ENCODE assay signal across 16 mouse cellular contexts in the genomic region with DNA sequence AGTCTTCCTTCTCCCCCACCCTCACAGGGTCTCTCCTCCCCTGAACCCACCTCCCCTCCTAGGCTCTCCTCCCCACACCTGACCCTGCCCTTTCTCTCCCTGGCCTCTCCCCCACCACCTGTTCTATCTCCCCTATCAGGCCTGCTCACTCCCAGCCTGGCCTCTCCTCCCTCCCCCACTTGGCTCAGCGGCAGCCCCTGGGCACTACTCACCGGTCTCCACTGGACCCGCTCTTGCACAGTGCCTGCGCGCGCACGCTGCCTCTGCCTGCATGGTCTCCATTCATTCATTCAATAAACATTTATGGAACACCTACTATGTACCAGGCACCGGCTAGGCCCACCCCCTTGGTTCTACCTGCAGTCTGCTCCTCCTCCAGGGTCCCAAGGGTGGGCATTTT. TPM values are rescaled to one million over a fixed set of nuclear protein-coding genes. Genes with fewer than 3 reads are reported as not detected.
A peak's percentile ranks its signal among the peaks of the same experiment; 100 is the strongest.
DNase-seq lines count a peak whose midpoint lies in the region; ATAC-seq lines count a peak whose summit lies in the region.
"Had no signal": no experiment of that assay in that cellular context is flagged by ENCODE, and none has a peak within 500 bp of the region (broad histone marks: within the 10 kb centered on the region; RNA-seq: fewer than 3 reads in every experiment).

No protein-coding gene starts in this region.

- peak overlapping the region; percentile 57 for H3K27ac ChIP-seq in midbrain, embryonic 12.5 days (replicated peaks)
- no peak overlapping the region for H3K27ac ChIP-seq in midbrain, embryonic 15.5 days
- no peak overlapping the region for H3K27ac ChIP-seq in forebrain, embryonic 16.5 days (ENCODE audit: low read length)
- peak overlapping the region; percentile 61 for H3K27ac ChIP-seq in limb, embryonic 10.5 days

- H3K4me2 ChIP-seq in midbrain, embryonic 12.5 days (replicated peaks), result no peak overlapping the region
- H3K4me2 ChIP-seq in midbrain, embryonic 15.5 days, result no peak overlapping the region
- no peak overlapping the region for H3K4me2 ChIP-seq in forebrain, embryonic 16.5 days (ENCODE audit: low read length)

- H3K9me3 ChIP-seq in midbrain, embryonic 12.5 days, result no peaks in the 10 kb centered on the region
- no peaks in the 10 kb centered on the region for H3K9me3 ChIP-seq in midbrain, embryonic 15.5 days
- H3K9me3 ChIP-seq in forebrain, embryonic 16.5 days (ENCODE audit: control insufficient read depth, low read length), result no peaks in the 10 kb centered on the region
- H3K9me3 ChIP-seq in limb, embryonic 10.5 days (replicated peaks), result no peaks in the 10 kb centered on the region

- peak; percentile 25 for DNase-seq in gastrocnemius, postnatal 14 days
- DNase-seq in gastrocnemius, postnatal 4 days (ENCODE audit: low spot score in 2 of 2), result no peak
- DNase-seq in limb, embryonic 10.5 days (ENCODE audit: low spot score), result no peak
- DNase-seq in heart, postnatal 10 days, result no peak
- no peak for DNase-seq in spleen, adult 12 weeks (ENCODE audit: low spot score)
- DNase-seq: cerebellum, postnatal 14 days; kidney, postnatal 14 days; liver, postnatal 0 days; lung, postnatal 4 days had no signal

- no peak overlapping the region for H3K4me3 ChIP-seq in midbrain, embryonic 12.5 days
- no peak overlapping the region for H3K4me3 ChIP-seq in midbrain, embryonic 15.5 days
- no peak overlapping the region for H3K4me3 ChIP-seq in forebrain, embryonic 16.5 days (replicated peaks; ENCODE audit: low read length)
- H3K4me3 ChIP-seq in limb, embryonic 10.5 days, result no peak overlapping the region
- H3K4me3 ChIP-seq: erythroblast, embryonic 14.5 days had no signal

- intact Hi-C loops in gastrocnemius, postnatal 14 days (cut with DNase I; ENCODE audit: low total_unique reads), result no loop called here
- intact Hi-C loops in heart, postnatal 10 days (cut with DNase I), result no loop called here

- no peak overlapping the region for H3K9ac ChIP-seq in midbrain, embryonic 12.5 days (replicated peaks)
- no peak overlapping the region for H3K9ac ChIP-seq in midbrain, embryonic 15.5 days
- H3K9ac ChIP-seq in forebrain, embryonic 16.5 days (replicated peaks; ENCODE audit: low read depth, low read length), result peak overlapping the region; percentile 26; the same call in 1 of the 2 replicates
- H3K9ac ChIP-seq: liver, postnatal 0 days had no signal

- no peaks in the 10 kb centered on the region for H3K36me3 ChIP-seq in midbrain, embryonic 12.5 days
- H3K36me3 ChIP-seq in midbrain, embryonic 15.5 days (replicated peaks), result no peaks in the 10 kb centered on the region
- no peaks in the 10 kb centered on the region for H3K36me3 ChIP-seq in forebrain, embryonic 16.5 days (ENCODE audit: control insufficient read depth, insufficient read depth)
- no peaks in the 10 kb centered on the region for H3K36me3 ChIP-seq in limb, embryonic 10.5 days

- 0 out of 2 replicates have a peak, but pooled peaks have one; percentile 16 for ATAC-seq in midbrain, embryonic 12.5 days (ENCODE audit: low FRiP score, low read depth)
- ATAC-seq in midbrain, embryonic 15.5 days (replicated peaks), result no peak
- no peak for ATAC-seq in forebrain, embryonic 16.5 days
- ATAC-seq: CD4-positive, CD25-positive, alpha-beta regulatory T cell, adult 4 months; intestine, embryonic 16.5 days; liver, postnatal 0 days had no signal

- 84% methylated on average over 8 of the region's 8 CpGs for WGBS in midbrain, embryonic 12.5 days
- WGBS in midbrain, embryonic 15.5 days, result 64% methylated on average over 8 of the region's 8 CpGs
- 81% methylated on average over 8 of the region's 8 CpGs for WGBS in forebrain, embryonic 16.5 days
- WGBS in limb, embryonic 10.5 days, result 85% methylated on average over 8 of the region's 8 CpGs

- peaks cover 52% of the 10 kb centered on the region for H3K27me3 ChIP-seq in midbrain, embryonic 12.5 days
- H3K27me3 ChIP-seq in midbrain, embryonic 15.5 days (replicated peaks), result no peaks in the 10 kb centered on the region
- H3K27me3 ChIP-seq in forebrain, embryonic 16.5 days (replicated peaks; ENCODE audit: control insufficient read depth, insufficient read depth, low read length), result no peaks in the 10 kb centered on the region
- H3K27me3 ChIP-seq in limb, embryonic 10.5 days (ENCODE audit: low read depth, poor library complexity, severe bottlenecking), result peaks cover 81% of the 10 kb centered on the region

- peaks cover 73% of the 10 kb centered on the region for H3K4me1 ChIP-seq in midbrain, embryonic 12.5 days
- H3K4me1 ChIP-seq in midbrain, embryonic 15.5 days, result peaks cover 54% of the 10 kb centered on the region
- peaks cover 36% of the 10 kb centered on the region for H3K4me1 ChIP-seq in forebrain, embryonic 16.5 days (replicated peaks; ENCODE audit: control insufficient read depth, insufficient read depth, low read length)
- H3K4me1 ChIP-seq in limb, embryonic 10.5 days, result peaks cover 49% of the 10 kb centered on the region

RNA-seq across cellular contexts. Expression of gene Elfn2, which starts 37.3 kb away (rescaled TPM):
- under 1 TPM; 0.07 to 0.62 TPM for total RNA-seq in gastrocnemius, postnatal 14 days (2021)
- total RNA-seq in gastrocnemius, postnatal 4 days (2021), result under 1 TPM; 0.27 to 0.70 TPM
- 0.88 and 2.2 TPM in 2 replicates for polyA plus RNA-seq in midbrain, embryonic 12.5 days (2016; fragmentation: Nextera tagmentation; extraction: Ambion mirVana)
- 10.1 and 11.1 TPM in 2 replicates for polyA plus RNA-seq in midbrain, embryonic 15.5 days (2015; fragmentation: Nextera tagmentation; extraction: Ambion mirVana)
- polyA plus RNA-seq in forebrain, embryonic 16.5 days (2015; fragmentation: Nextera tagmentation; extraction: Ambion mirVana), result 6.4 and 8.2 TPM in 2 replicates
- polyA plus RNA-seq in limb, embryonic 10.5 days (2016; fragmentation: Nextera tagmentation; extraction: Ambion mirVana), result not detected in 2 replicates
- total RNA-seq in heart, postnatal 10 days (2021), result 1 to 10 TPM; 1.2 TPM
- total RNA-seq: monocyte, adult 5-6 weeks had no signal
- polyA plus RNA-seq: liver, postnatal 0 days had no signal

Comparison
In these comparisons a context has a peak if more than half of its experiments do, and no peak if none do; other contexts are left out.
1. H3K27ac ChIP-seq: peak in midbrain, embryonic 12.5 days (single experiment) and limb, embryonic 10.5 days (single experiment); none in midbrain, embryonic 15.5 days (single experiment) and forebrain, embryonic 16.5 days (single experiment).